Mouse (Mus musculus): Measurements from ENCODE around the gene Gm20809. TPM values are rescaled to one million over a fixed set of nuclear protein-coding genes. Genes with fewer than 3 reads are reported as not detected.

Gm20809 gene
- polyA plus RNA-seq (2017; shearing (Covaris generic)): not detected

DNA sequence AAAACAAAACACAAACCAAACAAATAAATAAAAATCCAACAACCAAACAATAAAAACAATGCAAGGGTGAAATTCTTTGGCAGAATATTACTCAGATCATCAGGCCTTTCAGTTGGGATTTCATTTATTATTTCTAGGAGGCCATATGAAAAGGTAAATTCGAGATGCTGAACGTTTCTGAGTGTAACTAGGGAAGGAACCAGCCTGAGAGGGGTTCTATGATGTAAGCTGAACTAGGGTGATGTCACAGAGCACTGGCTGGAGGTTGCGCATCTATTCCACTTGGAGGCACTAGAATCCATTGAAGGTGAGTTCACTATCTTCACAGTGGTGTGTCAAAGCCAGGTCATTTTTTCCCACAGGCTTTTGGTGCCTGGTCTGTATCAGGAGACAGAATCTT lies at the start of gene Gm20809:
Gene Gm20809, plus strand, starts transcription at position 301 of the 400 bp plus-strand sequence.

